Mouse (Mus musculus) E14TG2a.4 (cell line): Measurements from ENCODE around the gene AC131692.1.

Source experiments
- CTCF ChIP-seq: conservative IDR thresholded peaks from 2 replicates; pipeline ENCODE4 v1.5.1; 2014; ENCODE audit warnings: low read length
- NANOG ChIP-seq: IDR thresholded peaks from 2 replicates; pipeline ENCODE4 v1.6.1; 2014; ENCODE audit warnings: borderline replicate concordance, low read length, mixed read lengths
- POU5F1 ChIP-seq: IDR thresholded peaks from 2 replicates; pipeline ENCODE4 v1.6.1; 2014; ENCODE audit warnings: low read length, borderline replicate concordance

- no peak for TF ChIP-seq CTCF
- no peak for TF ChIP-seq NANOG
- TF ChIP-seq POU5F1 = no peak
These were observed 36.7 kb upstream of the AC131692.1 start, which contains the start of the genes Mrpl49 and Fau for GRCm38 (mm10) chr19:6057313-6058096.
